Mouse (Mus musculus) frontal cortex, adult 2 months (tissue): ENCODE data around the gene Rbfox2. TPM values are rescaled to one million over a fixed set of nuclear protein-coding genes. Genes with fewer than 3 reads are reported as not detected.

ENCODE experiments used
- DNase-seq, 2 experiments: peaks; one replicate each; pipeline ENCODE4 v3.0.0; 2022; ENCODE audit warnings: low spot score in 1 of 2; ENCODE audit errors: extremely low spot score in 1 of 2
- polyA plus RNA-seq: library from polyadenylated mRNA; depleted of rRNA; stranded (reverse); fragments of >200 nt; gene quantifications from 2 replicates; pipeline ENCODE4 v1.2.3, GENCODE M21; 2012

The Rbfox2 gene
- polyA plus RNA-seq, 1 experiment = 212 TPM

DNA sequence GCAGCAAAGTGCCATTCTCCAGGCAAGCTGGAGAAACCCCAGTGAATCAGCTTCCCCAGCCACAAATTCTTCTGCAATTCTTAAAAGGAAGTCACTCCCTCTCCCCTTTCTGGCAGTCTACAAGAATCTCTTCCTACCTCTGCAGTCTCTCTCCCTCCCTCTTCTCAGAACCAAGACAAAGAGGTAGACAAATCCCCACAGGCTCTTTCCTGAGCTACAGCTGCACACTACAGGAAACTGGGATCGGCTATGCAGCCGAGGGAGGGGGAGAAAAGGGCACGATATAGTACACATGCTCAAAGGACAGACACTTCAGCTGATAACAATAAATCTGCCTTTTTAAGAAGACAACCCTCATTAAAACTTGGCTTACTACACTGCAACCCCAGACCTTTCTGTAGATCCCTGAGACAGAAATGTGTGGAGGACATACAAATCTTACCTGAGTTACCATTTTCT lies 153.7 kb downstream of the Rbfox2 start:
- peak in 1 of 2 experiments; percentile 53 for DNase-seq

GRCm38 (mm10) chr15:77152336-77153087 lies 154.3 kb downstream of the Rbfox2 start:
- DNase-seq = peak in 1 of 2 experiments; percentile 69

DNA sequence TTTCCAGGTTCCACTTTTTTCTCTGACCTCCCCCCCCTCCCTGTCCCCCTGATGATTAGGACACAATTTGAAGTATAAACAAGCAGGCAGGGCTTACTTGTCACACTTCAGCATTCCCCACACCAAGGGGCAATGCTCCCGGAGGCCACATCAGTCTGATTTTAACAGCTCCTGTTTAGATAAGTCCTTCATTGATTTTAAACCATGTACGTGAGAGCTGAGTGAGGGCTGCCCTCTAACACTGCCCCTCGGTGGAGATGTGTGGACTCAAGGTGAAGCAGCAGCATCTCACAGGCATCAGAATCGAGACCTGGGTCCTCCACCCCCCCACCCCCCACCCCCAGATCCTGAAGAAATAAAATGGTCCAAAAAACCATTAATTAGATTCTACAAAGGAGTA lies 155.0 kb downstream of the Rbfox2 start:
- no peak for DNase-seq

GRCm38 (mm10) chr15:77151178-77151577 lies 155.6 kb downstream of the Rbfox2 start:
- no peak for DNase-seq

- DNase-seq = peak in 1 of 2 experiments; percentile 37
These were observed 156.4 kb downstream of the Rbfox2 start for GRCm38 (mm10) chr15:77150424-77150841.

DNA sequence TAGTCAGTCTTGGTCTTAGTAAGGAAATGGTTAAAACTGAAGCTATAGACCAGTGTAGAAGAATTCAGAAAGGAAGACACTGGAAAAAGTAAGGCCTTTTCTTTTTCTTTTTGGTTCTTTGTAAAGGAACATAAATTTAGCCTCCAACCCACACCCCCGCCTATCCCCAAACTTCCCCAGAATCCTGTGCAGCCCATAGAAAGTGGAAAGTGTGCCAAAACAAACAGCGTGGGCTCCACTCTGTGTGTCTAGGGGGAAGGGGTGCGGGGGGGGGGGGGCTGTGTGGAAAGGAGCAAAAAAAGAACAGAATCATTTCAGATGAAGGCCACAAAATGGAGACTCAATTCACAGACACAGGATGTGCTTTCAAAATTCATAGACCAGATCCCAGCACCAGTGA lies 156.8 kb downstream of the Rbfox2 start:
- DNase-seq = peak; percentile 30 to 67

GRCm38 (mm10) chr15:77149551-77149950 lies 157.3 kb downstream of the Rbfox2 start:
- DNase-seq = no peak

GRCm38 (mm10) chr15:77146942-77147341 lies 159.9 kb downstream of the Rbfox2 start:
- no peak for DNase-seq

GRCm38 (mm10) chr15:77144960-77145359 lies 161.8 kb downstream of the Rbfox2 start:
- DNase-seq = no peak

- DNase-seq = no peak
These were observed 164.0 kb downstream of the Rbfox2 start for GRCm38 (mm10) chr15:77142787-77143186.

GRCm38 (mm10) chr15:77142352-77142751 lies 164.5 kb downstream of the Rbfox2 start:
- no peak for DNase-seq

DNA sequence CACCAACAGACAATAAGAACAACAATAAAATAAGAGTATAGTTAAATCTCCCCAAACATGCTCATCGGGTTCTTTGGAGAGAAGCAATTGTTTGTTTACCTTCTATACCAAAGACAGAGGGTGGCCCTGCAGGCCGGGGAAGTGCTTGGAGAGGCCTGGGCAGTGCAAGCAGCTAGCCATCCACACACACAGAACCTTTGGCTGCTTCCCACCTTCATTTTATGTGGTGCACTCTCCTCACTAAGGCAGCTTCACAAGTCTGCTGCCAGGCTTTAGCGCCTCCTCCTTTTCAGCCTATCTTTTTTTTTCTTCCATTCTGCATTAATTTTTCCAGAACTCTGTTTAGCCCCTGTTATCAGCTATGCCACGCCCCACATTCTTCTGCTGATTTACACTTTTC lies 165.1 kb downstream of the Rbfox2 start:
- no peak for DNase-seq

GRCm38 (mm10) chr15:77138282-77138681 lies 168.5 kb downstream of the Rbfox2 start:
- DNase-seq = peak in 1 of 2 experiments; percentile 31

- no peak for DNase-seq
These were observed 172.3 kb downstream of the Rbfox2 start for GRCm38 (mm10) chr15:77134483-77134882.

DNA sequence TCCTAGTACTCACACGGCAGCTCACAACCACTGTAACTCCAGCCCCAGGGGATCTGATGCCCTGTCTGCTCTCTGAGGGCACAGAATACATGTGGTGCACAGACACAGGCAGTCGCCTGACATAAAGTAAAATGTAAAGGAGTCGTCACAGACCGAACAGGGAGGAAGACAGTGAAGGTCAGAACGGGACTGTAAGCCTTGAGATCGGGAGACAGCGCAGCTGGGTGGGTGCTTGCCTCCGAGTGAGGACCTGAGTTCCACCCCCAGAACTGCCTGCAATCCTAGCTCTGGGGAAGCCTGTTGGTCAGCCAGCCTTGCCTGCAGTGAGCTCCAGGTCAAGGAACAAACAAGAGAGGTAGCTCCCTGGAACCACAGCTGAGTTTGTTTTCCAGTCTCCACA lies 177.7 kb downstream of the Rbfox2 start:
- no peak for DNase-seq

- no peak for DNase-seq
These were observed 179.1 kb downstream of the Rbfox2 start for GRCm38 (mm10) chr15:77127737-77128136.

DNA sequence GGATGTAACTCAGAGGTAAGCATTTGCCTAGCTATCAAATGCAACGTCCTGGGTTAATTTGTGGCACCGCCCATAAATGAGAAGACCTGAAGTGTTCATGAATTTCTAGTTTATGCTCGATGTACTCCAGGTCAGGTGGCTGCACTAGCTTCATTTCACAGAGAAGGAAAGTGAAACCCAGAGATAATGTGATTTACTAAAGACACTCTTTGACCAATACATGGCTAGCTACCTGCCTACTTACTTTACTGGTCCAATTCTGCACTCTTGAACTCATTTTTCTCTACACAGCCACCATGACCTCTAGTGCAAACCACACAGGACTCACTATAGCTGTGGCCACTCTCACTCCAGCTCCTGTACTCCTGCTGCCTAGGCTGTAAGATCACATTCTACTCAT lies 180.1 kb downstream of the Rbfox2 start:
- no peak for DNase-seq

GRCm38 (mm10) chr15:77124372-77125117 lies 182.3 kb downstream of the Rbfox2 start:
- DNase-seq = no peak

GRCm38 (mm10) chr15:77122824-77123223 lies 184.0 kb downstream of the Rbfox2 start:
- no peak for DNase-seq

DNA sequence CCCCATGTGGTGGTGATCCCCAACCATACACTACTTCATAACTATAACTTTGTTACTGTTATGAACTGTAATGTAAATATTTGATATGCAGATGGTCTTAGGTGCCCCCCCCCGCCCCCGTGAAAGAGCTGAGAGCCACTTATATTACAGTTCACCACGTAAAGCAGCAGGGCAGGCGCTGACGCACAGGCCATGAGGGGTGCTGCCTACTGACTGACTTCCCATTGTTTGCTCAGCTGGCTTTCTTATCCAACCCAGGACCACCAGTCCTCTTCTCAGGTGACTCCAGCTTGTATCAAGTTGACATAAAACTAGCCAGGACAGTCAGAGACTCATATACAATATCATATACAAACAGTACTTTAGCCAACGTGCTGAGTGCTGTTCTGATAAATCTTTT lies 184.6 kb downstream of the Rbfox2 start:
- DNase-seq = no peak

DNA sequence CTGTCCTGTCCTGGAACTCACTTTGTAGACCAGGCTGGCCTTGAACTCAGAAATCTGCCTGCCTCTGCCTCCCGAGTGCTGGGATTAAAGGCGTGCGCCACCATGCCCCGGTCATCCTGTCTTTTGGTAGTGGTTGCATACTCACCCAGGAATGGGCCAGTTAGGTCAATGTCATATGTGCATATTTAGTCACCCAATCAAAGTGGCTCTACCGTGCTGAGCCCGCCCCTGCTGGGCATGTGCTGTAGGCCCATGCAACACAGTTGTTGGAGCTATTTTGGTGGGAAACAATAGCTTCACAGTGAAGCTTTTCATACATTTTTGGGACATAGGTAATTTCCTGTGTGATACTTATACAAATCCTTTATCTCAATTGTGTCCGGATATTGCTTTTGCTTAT lies 187.1 kb downstream of the Rbfox2 start:
- DNase-seq = no peak

GRCm38 (mm10) chr15:77117209-77117608 lies 189.6 kb downstream of the Rbfox2 start:
- no peak for DNase-seq
